Mouse (Mus musculus): ENCODE measurements at regions not wholly inside any gene's neighbourhood (a gene's known extent, or its start where the extent isn't known, plus 50 kb on each side); places are given as distances from the start of the nearest gene placed in this dataset.

DNA sequence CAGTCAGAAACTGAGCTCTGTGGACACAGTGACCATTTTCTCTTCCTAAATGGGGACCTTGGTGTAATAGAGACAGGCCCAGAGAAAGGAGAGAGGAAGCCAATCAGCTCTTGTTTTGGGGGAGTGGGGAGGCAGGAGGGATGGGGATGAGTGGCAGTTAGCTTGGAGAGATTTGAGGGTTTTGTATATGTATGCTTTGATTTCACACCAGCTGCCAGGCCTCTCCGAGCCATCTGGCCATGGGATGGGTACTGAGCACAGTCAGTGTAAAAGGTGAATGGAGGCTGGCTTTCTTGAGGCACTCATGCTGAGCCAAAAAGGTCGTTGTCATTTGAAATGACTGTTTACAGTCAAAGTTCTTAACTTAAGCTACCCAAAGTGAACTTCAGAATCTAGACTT lies 295.2 kb upstream of the Gadl1 start:
- no peak for ATAC-seq (replicated peaks in 1 of 2; ENCODE audit: insufficient read depth in 1 of 2, low FRiP score in 2 of 2, low TSS enrichment in 1 of 2, low read depth in 1 of 2, poor library complexity in 2 of 2, severe bottlenecking in 2 of 2)

DNA sequence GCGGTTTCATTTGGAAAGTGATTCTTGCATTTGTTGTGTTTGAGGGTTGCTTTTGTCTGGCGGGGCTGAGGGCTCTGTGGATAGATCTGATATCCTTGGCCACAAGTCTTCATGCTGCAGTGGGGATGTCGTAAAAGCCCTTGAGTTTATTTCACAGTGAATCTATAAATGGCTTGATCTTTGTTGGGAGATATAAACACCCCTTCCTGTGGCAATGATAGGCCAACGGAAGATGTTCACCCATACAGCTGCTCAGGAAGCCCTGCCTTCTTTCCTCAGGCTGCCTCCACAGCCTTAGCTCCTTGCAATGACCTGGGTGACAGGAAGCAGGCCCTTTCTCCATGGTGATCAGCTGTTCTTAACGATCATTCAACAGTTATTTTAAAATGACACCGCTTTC lies 291.3 kb upstream of the Gadl1 start:
- peak; percentile 37 to 45; a peak in 2 of 4 replicates for ATAC-seq (replicated peaks in 1 of 2; ENCODE audit: insufficient read depth in 1 of 2, low FRiP score in 2 of 2, low TSS enrichment in 1 of 2, low read depth in 1 of 2, poor library complexity in 2 of 2, severe bottlenecking in 2 of 2)

DNA sequence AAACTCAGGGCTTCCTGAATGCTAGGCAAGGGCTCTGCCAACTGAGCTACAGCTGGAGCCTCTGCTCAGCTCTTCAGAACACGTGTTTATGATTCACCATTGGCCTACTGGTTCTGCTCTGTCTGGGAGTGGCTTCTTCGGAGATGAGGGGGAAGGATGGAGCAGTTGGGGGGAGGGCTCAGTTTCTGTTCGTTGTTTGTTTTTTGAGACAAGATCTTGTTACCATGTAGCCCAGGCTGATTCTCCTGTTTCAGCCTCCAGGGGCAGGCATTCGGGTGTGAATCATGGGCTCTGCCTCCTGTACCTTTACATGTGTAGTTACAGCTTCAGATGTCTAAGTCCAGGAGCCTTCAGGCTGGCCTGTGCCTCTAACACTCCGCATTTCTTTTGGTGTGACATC lies 285.3 kb upstream of the Gadl1 start:
- peak; percentile 59 to 72 for ATAC-seq (replicated peaks in 1 of 2; ENCODE audit: insufficient read depth in 1 of 2, low FRiP score in 2 of 2, low TSS enrichment in 1 of 2, low read depth in 1 of 2, poor library complexity in 2 of 2, severe bottlenecking in 2 of 2)

DNA sequence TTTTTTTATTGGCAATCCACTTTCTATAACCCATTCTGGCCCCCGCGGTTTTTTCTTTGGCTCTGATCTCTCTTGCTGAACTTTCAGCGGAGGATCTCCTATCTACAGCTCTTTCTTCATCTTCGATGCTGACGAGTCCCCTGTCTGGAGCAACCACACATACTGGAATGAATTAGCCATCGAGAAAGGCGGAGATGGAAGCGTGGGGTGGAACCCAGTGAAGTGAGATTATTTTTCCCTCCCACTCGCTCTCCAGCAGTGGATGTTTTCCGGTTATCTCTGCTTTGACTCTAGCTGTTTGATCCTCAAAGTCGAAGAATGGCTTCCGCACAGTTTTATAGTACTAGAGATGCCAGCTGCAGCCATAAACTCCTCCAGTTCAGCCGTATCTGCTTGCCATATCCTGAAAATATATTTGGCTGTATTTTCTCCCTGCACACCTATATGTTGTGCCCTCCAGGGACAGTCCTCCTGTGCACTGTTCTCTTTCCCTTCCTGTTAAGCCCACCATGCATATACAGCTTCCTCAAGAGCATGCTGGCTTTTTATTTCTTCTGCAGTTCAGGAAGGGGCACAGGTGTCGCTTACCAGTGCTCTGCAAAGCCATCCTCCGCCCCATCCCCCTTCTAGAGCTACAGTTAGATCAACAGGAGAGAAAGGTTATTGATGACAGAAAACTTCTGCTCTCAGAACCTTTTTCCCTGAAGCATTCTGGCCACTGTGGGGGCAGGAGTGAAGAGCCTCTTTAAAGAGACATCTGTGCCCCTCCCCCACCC lies 284.3 kb upstream of the Gadl1 start:
- ATAC-seq (replicated peaks in 1 of 2; ENCODE audit: insufficient read depth in 1 of 2, low FRiP score in 2 of 2, low TSS enrichment in 1 of 2, low read depth in 1 of 2, poor library complexity in 2 of 2, severe bottlenecking in 2 of 2) = no peak

DNA sequence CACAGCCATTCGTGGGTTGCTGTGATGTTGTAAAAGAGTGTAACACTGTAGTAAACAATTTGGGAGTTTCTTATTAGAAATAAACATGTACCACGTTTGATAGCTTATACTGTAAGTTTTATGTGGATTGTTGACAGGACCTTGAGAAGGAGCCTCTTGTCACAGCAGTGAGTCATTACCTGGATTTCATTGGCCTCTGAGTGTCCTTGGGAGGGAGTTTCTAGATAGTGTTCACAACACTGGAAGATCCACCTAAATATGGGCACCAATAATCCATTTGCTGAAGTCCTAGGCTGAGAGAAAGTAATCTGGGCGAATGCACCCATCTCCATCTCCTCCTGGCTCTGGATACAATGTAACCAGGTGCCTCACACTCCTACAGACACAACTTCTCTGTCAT lies 281.7 kb upstream of the Gadl1 start:
- no peak for ATAC-seq (replicated peaks in 1 of 2; ENCODE audit: insufficient read depth in 1 of 2, low FRiP score in 2 of 2, low TSS enrichment in 1 of 2, low read depth in 1 of 2, poor library complexity in 2 of 2, severe bottlenecking in 2 of 2)

DNA sequence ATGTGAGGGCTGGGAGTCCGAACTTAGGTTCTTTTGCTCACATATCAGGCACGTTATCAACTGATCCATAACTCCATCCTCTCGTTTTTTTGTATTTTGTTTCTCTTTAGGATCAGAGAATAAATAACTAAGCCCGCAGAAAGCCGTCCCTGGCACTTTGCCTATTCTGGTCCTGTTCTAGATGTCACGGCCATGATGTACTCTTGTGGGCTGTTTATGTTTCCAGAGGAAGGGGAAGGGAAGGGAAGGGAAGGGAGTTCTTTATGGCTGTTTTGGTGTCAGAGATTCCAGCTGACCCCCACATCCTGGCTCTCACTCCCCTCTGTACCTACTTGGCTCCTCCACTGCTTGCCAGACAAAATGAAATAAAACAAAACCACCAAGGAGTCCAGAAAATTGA lies 272.1 kb upstream of the Gadl1 start:
- no peak for ATAC-seq (replicated peaks in 1 of 2; ENCODE audit: insufficient read depth in 1 of 2, low FRiP score in 2 of 2, low TSS enrichment in 1 of 2, low read depth in 1 of 2, poor library complexity in 2 of 2, severe bottlenecking in 2 of 2)

DNA sequence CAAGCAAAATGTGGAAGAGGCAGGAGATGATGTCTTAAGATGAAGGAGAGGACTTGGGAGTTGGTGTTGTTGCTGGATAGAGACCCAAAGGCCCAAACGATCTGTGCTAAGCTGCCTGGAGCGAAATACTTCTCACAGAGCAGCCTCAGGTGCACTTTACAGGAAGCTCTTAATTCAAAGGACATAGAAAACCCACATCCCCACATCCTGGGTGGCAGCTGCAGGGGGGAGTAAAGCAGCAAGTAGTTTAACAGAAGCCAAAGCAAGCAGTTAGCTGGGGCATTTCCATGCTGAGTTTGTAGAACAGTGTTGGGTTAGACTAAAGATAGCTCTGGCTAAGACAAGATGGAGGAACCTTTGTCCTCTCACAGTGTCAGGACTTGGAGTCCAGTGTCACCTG lies 268.5 kb upstream of the Gadl1 start:
- ATAC-seq (replicated peaks in 1 of 2; ENCODE audit: insufficient read depth in 1 of 2, low FRiP score in 2 of 2, low TSS enrichment in 1 of 2, low read depth in 1 of 2, poor library complexity in 2 of 2, severe bottlenecking in 2 of 2) = no peak

DNA sequence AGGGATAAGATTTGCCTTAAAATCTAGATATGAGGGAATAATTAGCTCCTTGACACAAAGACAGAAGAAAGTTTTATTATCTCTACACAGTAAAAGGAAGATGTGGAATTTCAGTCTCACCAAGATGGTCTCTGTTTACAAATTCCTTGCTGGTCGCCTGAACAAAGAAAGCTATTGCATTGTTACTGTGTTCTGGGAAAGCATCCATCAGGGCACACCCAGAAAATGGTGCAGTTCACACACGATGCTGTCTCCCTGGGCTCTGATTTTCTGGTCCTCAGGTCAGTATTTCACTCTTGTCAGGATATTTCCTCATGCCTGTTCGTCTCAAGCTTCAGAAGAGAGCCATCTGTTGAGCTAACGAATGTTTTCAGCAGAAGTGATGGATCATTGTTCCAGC lies 267.2 kb upstream of the Gadl1 start:
- no peak for ATAC-seq (replicated peaks in 1 of 2; ENCODE audit: insufficient read depth in 1 of 2, low FRiP score in 2 of 2, low TSS enrichment in 1 of 2, low read depth in 1 of 2, poor library complexity in 2 of 2, severe bottlenecking in 2 of 2)

DNA sequence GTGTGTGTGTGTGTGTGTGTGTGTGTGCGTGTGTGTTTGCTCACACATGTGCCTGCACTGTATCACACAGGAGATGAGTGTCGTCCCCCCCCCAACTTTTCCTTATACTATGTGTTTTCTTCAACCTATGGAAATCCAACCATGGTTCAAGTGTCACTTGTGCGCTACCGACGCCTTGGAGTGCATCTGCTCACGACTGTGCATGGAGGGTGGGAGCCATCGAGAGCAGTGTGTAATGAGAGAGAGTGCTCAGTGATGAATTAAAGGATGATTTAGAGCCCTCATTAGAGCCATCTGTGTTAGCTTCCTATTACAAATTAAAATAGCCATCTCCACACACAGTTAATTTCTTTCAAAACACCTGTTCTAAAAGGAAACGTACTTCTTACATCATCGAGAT lies 264.3 kb upstream of the Gadl1 start:
- no peak for ATAC-seq (replicated peaks in 1 of 2; ENCODE audit: insufficient read depth in 1 of 2, low FRiP score in 2 of 2, low TSS enrichment in 1 of 2, low read depth in 1 of 2, poor library complexity in 2 of 2, severe bottlenecking in 2 of 2)

DNA sequence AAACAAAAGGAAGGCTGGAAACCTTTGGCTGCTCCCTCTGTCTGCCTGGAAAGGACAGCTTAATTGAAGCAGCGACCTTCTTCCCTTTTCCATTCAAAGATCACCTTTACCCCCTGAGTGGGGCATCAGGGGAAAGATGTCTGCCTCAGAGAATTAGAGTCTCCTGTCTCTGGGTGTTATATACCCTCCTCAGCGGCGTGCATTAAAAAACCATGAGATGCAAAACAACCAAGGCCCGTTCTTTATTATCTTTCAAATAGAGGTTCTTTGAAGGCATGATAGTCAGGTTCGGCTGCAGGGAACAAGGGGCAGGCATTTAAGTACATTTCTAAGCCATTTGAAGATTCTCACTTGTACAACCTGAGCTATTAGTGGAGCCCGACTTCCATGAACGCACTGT lies 263.0 kb upstream of the Gadl1 start:
- no peak for ATAC-seq (replicated peaks in 1 of 2; ENCODE audit: insufficient read depth in 1 of 2, low FRiP score in 2 of 2, low TSS enrichment in 1 of 2, low read depth in 1 of 2, poor library complexity in 2 of 2, severe bottlenecking in 2 of 2)

DNA sequence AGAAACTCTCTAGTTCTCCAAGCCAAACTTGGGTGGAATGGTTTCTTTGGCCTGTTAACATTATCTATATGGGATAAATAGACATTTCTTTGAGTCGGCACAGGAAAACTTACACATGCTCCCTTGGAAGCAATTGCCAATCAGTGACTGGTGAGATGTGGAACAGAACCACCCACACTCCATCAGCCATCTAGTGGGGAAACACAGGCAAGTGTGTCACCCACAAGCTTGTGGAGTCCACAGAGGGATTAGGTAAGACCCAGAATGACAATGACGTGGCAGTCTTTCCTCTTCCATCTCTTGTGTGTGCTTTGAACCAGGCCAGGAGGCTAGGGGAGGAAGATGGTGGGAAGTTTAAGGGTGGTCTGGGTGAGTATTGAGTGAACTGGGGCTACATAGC lies 257.5 kb upstream of the Gadl1 start:
- ATAC-seq (replicated peaks in 1 of 2; ENCODE audit: insufficient read depth in 1 of 2, low FRiP score in 2 of 2, low TSS enrichment in 1 of 2, low read depth in 1 of 2, poor library complexity in 2 of 2, severe bottlenecking in 2 of 2) = no peak

DNA sequence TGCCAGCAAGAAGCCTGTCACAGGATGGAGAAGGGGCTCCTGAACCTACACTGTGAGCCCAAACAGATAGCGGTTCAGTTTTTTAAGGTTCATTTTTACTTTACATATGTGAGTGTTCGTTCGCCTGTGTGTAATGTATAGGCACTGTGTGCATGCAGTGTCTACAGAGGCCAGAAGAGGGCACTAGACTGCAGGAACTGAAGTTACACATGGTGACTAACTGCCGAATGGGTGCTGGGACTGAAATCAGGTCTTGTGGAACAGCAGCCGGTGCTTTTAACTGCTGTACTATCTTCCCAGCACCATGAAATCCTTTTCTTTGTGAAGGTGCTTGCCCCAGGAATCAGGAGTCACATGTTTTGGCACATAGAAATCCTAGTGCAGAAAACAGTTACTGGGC lies 256.1 kb upstream of the Gadl1 start:
- no peak for ATAC-seq (replicated peaks in 1 of 2; ENCODE audit: insufficient read depth in 1 of 2, low FRiP score in 2 of 2, low TSS enrichment in 1 of 2, low read depth in 1 of 2, poor library complexity in 2 of 2, severe bottlenecking in 2 of 2)

DNA sequence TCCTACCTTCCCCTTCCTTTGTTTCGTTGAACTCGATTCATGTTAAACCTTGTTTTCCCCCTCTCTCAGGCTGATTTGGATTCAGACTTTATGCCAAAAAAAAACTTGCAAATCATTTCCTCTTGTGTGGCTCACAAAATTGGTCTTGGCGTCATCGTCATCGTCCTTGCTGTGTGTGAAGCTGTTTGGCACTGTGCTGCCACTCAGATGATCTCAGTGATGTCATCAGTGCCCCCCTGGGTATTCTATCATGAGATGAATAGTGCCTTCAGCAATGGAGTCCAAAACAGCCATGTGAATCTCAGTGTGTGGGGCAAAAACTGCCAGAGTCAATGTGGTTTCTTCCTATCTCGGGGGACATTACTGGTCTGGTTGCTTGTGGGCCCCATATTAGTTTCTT lies 254.3 kb upstream of the Gadl1 start:
- ATAC-seq (replicated peaks in 1 of 2; ENCODE audit: insufficient read depth in 1 of 2, low FRiP score in 2 of 2, low TSS enrichment in 1 of 2, low read depth in 1 of 2, poor library complexity in 2 of 2, severe bottlenecking in 2 of 2) = peak; percentile 68 to 85

DNA sequence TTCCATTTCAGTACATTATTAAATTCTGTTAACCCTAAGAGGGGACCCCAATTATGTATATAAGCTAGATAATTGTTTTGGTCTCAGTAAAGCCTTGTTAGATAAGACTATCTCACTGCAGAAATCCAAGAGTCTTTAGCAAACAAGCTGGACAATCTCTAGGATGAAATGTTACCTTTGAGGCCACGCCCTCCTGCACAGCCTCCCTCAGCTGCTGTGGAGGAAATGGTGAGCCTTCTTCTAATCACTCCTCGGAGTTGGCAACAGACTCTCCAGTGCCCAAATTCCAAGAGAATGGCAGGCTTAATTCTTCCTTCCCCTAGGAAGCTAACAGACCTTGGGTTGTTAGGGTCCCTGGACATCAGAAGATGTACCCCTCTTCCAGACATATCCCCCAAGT lies 252.7 kb upstream of the Gadl1 start:
- ATAC-seq (replicated peaks in 1 of 2; ENCODE audit: insufficient read depth in 1 of 2, low FRiP score in 2 of 2, low TSS enrichment in 1 of 2, low read depth in 1 of 2, poor library complexity in 2 of 2, severe bottlenecking in 2 of 2) = no peak

DNA sequence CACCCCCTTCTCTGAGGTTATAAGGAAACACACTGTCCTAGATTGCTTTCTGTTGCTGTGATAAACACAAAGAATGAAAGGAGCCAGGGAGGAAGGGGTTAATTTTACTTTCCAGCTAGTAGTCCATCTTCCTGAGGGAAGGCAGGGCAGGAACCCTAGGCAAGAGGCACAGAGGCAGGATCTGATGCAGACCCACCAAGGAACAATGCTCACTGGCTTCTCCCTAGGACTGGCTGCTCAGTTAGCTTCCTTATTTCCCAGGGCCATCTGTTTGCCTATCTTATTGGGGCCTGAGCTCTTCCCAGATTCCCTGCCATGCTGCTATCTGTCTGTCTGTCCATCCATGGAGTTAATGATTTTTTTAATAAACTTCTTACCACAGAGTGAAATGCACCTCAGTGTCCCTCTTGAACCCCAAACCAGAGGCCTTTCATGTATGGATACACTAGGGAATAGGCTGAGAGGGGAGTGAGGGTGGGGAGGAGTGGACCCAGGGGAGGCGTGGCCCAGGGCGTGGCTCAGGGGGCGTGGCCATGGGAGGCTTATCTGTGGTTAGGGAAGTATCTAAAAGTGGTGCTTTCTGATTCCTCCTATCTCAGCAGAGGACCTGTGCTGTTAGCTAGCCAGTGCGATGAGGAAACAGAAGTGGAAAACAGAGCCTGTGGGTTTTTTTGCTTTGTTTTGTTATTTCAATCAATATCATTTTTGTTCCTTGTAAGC lies 252.1 kb upstream of the Gadl1 start:
- ATAC-seq (replicated peaks in 1 of 2; ENCODE audit: insufficient read depth in 1 of 2, low FRiP score in 2 of 2, low TSS enrichment in 1 of 2, low read depth in 1 of 2, poor library complexity in 2 of 2, severe bottlenecking in 2 of 2) = peak; percentile 14 to 46; a peak in 1 of 4 replicates

DNA sequence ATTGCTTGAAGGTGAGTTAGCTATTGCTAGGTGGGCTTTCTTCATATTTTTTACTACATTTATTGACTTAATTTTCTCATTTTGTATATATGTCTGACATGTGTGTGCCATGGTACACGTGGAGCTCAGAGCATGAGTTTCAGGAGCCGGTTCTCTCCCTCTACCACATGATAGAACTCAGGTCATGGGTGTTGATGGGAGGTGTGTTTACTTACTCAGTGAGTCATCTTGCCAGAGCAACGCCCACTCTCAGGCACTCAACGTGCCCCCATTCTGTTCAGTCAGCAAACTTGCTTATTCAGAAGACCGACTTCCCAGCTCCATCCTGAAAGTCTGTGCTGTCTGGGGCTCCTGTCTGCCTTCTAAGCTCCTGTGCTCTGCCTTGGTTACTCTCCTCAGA lies 250.8 kb upstream of the Gadl1 start:
- ATAC-seq (replicated peaks in 1 of 2; ENCODE audit: insufficient read depth in 1 of 2, low FRiP score in 2 of 2, low TSS enrichment in 1 of 2, low read depth in 1 of 2, poor library complexity in 2 of 2, severe bottlenecking in 2 of 2) = no peak

DNA sequence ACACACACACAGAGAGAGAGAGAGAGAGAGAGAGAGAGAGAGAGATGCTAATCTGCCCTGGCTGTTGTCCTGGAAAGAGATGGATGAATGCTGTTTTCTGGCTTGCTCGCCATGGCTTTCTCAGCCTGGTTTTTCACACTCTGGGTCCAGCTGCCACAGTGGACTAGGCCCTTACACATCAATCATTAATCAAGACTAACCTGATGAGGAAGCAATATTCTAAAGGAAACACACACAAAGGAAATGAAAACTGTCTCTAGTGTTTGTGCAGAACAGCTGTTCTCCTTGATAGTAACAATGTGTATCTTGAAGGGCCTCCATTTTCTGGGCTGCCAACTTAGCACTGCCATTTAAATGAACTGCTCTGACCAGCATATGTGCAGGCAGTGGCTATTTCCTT lies 248.9 kb upstream of the Gadl1 start:
- ATAC-seq (replicated peaks in 1 of 2; ENCODE audit: insufficient read depth in 1 of 2, low FRiP score in 2 of 2, low TSS enrichment in 1 of 2, low read depth in 1 of 2, poor library complexity in 2 of 2, severe bottlenecking in 2 of 2) = no peak

DNA sequence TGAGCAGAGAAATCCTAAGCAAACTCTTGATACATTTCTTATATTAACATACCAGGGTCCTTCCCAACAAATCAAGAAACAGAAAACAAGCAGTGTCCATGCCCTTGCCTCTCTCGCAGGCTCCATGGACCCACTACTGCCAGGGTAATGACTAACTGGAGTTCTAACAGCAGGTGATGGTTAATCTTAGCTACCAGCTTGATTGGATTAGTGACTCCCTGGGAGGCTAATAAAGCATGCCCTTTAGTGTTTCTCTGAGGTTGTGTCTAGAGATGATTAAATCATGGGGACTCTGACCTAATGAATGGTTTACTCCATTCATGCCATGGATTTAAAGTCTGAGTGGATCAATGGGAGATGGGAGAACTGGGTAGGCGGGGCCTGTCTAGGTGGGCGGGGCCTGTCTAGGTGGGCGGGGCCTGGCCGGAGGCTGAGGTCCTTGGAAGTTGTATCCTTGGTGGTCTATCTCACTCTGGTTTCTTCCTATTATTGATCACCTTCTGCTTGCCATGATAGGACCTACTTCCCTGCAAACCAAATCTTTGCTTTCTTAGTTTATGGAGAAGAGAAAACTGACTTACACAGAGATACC lies 247.3 kb upstream of the Gadl1 start:
- no peak for ATAC-seq (replicated peaks in 1 of 2; ENCODE audit: insufficient read depth in 1 of 2, low FRiP score in 2 of 2, low TSS enrichment in 1 of 2, low read depth in 1 of 2, poor library complexity in 2 of 2, severe bottlenecking in 2 of 2)
